Mouse (Mus musculus) forebrain, embryonic 16.5 days (tissue): ENCODE results near the gene Osbpl6. TPM values are rescaled to one million over a fixed set of nuclear protein-coding genes. Genes with fewer than 3 reads are reported as not detected.

Source experiments
- ATAC-seq: fragments of 200-750 bp; cut with Nextera tagmentation; 2 replicates; pipeline ENCODE4 v1.8.0; 2017; ENCODE audit warnings: mild to moderate bottlenecking, moderate library complexity
- H3K27ac ChIP-seq: fragments of 300-500 bp; sonication (generic); 2 replicates; pipeline ENCODE4 v1.5.1; 2014; ENCODE audit warnings: low read length, control low read depth
- H3K27me3 ChIP-seq: fragments of 300-500 bp; sonication (generic); replicated peaks from 2 replicates; pipeline ENCODE4 v1.6.1; 2014; ENCODE audit warnings: low read length; ENCODE audit not compliant: control insufficient read depth, insufficient read depth
- H3K36me3 ChIP-seq: fragments of 300-500 bp; sonication (generic); 2 replicates; pipeline ENCODE4 v1.6.1; 2014; ENCODE audit not compliant: control insufficient read depth, insufficient read depth
- H3K4me1 ChIP-seq: fragments of 300-500 bp; sonication (generic); replicated peaks from 2 replicates; pipeline ENCODE4 v1.6.1; 2014; ENCODE audit warnings: low read length; ENCODE audit not compliant: control insufficient read depth, insufficient read depth
- H3K4me2 ChIP-seq: fragments of 300-500 bp; sonication (generic); 2 replicates; pipeline ENCODE4 v1.6.1; 2014; ENCODE audit warnings: mild to moderate bottlenecking, low read length, control low read depth
- H3K4me3 ChIP-seq: fragments of 300-500 bp; sonication (generic); replicated peaks from 2 replicates; pipeline ENCODE4 v1.5.1; 2014; ENCODE audit warnings: mild to moderate bottlenecking, low read length, control low read depth
- H3K9ac ChIP-seq: fragments of 300-500 bp; sonication (generic); replicated peaks from 2 replicates; pipeline ENCODE4 v1.6.1; 2014; ENCODE audit warnings: low read depth, low read length, control low read depth
- H3K9me3 ChIP-seq: fragments of 300-500 bp; sonication (generic); 2 replicates; pipeline ENCODE4 v1.6.1; 2016; ENCODE audit warnings: low read length; ENCODE audit not compliant: control insufficient read depth
- WGBS: fragments of 180-500 bp; shearing (Covaris S2); extraction: QIAGEN DNeasy Blood & Tissue Kit; methylation state at CpG from one replicate; pipeline ENCODE4 v1.1.7; 2014; 5-methylcytosine and 5-hydroxymethylcytosine counted together
- polyA plus RNA-seq: library from polyadenylated mRNA; unstranded; fragments of >200 nt; fragmentation: Nextera tagmentation; extraction: Ambion mirVana; gene quantifications from 2 replicates; pipeline ENCODE4 v1.2.1, GENCODE M21; 2015

The Osbpl6 gene
- polyA plus RNA-seq, 1 experiment from 2014 or later, result 28.0 TPM

DNA sequence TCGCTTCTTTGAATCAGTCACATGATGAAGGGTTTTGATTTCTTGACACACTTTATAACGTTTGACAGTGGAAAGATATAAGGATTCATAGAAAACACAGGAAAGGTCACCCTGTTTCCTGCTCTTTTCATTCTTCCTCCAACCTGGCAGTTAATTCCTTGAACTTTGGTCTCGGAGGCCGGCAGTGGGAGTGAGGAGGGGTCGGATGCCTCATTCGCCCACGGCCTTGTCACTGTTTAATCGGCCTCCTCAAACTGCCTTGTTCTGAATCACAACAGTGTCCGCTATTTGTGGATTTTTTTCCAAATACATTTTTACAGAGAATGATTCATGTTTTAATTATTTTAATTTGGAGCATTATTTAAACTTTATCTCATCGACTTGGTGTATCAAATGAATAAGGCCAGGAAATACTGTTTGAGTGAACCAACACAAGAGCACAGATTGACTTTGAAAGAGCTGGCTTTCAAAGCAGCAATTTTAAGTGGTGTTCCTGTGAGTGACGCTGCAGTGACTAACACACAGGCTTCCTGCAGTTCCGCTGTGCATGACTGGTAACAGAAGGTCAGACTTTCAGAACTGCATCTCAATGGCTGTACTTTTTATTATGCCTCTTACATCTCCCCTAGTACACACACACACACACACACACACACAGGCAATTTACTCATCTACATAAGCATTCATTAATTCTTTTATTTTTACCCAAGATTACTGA is 98.0 kb downstream of the Osbpl6 start:
- H3K9ac ChIP-seq, result no peak overlapping the region
- ATAC-seq, result no peak
- 55% methylated on average over 12 of the region's 12 CpGs for WGBS
- no peak overlapping the region for H3K4me3 ChIP-seq
- no peak overlapping the region for H3K4me2 ChIP-seq
- H3K36me3 ChIP-seq, result no peaks in the 10 kb centered on the region
- no peaks in the 10 kb centered on the region for H3K27me3 ChIP-seq
- H3K4me1 ChIP-seq, result peaks cover 2% of the 10 kb centered on the region; the same call in 1 of the 2 replicates
- no peak overlapping the region for H3K27ac ChIP-seq
- 0 out of 2 replicates have a peak, but pooled peaks cover 3% of the 10 kb centered on the region for H3K9me3 ChIP-seq

DNA sequence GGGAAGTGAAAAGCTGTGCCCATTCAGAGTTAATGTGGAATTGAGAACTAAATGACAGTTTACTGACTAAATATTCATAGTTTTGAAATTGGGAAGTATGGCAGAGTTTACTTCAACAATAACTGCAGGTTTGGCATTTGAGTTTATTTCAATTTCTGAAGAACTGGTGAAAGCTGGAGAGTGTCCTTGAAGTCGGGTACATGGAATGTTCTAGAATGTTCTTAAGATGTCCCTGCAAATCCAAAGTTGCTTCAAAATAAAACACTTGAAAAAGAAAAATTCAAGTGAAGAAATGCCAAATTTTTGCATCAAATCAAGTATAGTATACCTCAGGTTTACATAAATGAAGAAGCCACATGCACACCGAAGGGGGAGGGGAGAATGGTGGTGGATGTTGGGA is 98.7 kb downstream of the Osbpl6 start:
- Histone ChIP-seq H3K4me1 (peaks cover 2% of the 10 kb centered on the region; the same call in 1 of the 2 replicates), H3K27ac (no peak overlapping the region), H3K36me3 (no peaks in the 10 kb centered on the region), H3K9ac (no peak overlapping the region), H3K4me3 (no peak overlapping the region), H3K27me3 (no peaks in the 10 kb centered on the region), H3K9me3 (0 out of 2 replicates have a peak, but pooled peaks cover 3% of the 10 kb centered on the region), H3K4me2 (no peak overlapping the region)
- 89% methylated on average over 2 of the region's 2 CpGs for WGBS
- ATAC-seq, result no peak

DNA sequence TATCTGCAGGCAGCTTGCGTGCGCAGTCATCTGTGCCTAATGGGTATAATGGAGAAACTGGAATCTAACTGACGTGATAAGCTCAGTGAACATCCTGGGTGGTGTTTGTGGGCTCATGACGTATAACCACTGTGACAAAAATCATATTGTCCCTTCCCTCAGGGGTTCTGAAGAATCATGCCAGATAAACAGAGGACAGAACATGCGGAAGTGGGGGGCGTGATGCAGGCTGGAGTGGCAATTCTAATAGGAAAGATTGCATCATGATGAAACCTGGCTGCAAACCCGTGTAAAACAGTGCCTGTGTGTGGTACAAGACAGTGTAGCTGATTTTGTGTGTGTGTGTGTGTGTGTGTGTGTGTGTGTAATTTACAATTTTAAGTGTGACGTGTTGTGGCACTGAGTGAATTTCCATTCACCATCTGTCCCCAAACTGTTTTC is 105.0 kb downstream of the Osbpl6 start:
- Histone ChIP-seq H3K27me3 (no peaks in the 10 kb centered on the region), H3K36me3 (no peaks in the 10 kb centered on the region), H3K9ac (no peak overlapping the region), H3K4me3 (no peak overlapping the region), H3K9me3 (0 out of 2 replicates have a peak, but pooled peaks cover 3% of the 10 kb centered on the region), H3K4me2 (no peak overlapping the region), H3K4me1 (peaks cover 6% of the 10 kb centered on the region; the same call in 1 of the 2 replicates), H3K27ac (no peak overlapping the region)
- 71% methylated on average over 8 of the region's 8 CpGs for WGBS
- ATAC-seq, result peak; percentile 45

DNA sequence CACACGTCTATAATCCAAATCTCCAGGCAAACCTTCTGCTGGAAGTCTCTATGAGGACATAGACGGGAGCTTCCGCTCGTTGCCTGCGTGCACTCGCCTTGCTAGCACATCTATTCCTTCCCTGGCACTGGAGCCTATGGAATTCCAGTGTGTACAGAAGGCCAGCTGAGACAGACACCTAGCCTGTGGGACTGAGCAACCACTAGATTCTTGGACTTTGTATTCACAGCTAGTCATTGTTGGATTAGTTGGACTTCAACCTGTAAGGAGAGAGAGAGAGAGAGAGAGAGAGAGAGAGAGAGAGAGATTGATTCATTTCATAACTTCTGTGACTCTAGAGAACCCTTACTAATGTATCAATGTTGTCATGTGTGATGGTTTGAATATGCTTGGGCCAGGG is 105.8 kb downstream of the Osbpl6 start:
- H3K9ac ChIP-seq, result no peak overlapping the region
- ATAC-seq, result no peak
- no peaks in the 10 kb centered on the region for H3K36me3 ChIP-seq
- no peak overlapping the region for H3K4me2 ChIP-seq
- WGBS, result 95% methylated on average over 6 of the region's 6 CpGs
- H3K9me3 ChIP-seq, result 0 out of 2 replicates have a peak, but pooled peaks cover 3% of the 10 kb centered on the region
- H3K27me3 ChIP-seq, result no peaks in the 10 kb centered on the region
- H3K4me1 ChIP-seq, result peaks cover 6% of the 10 kb centered on the region; the same call in 1 of the 2 replicates
- no peak overlapping the region for H3K4me3 ChIP-seq
- H3K27ac ChIP-seq, result no peak overlapping the region

DNA sequence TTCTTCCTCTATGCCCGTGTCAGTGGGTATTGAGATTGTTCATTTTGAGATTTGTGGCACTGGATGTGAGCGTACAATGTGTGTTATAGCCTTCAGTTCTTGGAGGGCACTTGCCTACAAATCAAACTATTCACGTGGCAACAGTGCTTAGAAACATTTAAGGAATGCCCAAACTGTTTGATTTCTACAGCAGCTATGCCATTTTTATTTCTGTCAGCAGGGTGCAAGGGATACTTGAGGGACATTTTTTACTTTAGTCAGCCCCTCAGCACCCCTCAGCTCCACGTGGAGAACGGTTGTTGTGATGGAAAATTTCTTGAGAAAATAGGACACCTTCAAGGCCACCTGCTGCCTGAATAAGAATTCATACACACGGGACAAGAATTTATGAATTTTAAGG is 106.6 kb downstream of the Osbpl6 start:
- no peak for ATAC-seq
- Histone ChIP-seq H3K36me3 (no peaks in the 10 kb centered on the region), H3K27me3 (no peaks in the 10 kb centered on the region), H3K4me1 (peaks cover 6% of the 10 kb centered on the region; the same call in 1 of the 2 replicates), H3K9ac (no peak overlapping the region), H3K9me3 (no peaks in the 10 kb centered on the region), H3K4me2 (no peak overlapping the region), H3K27ac (no peak overlapping the region), H3K4me3 (no peak overlapping the region)
- WGBS, result 81% methylated on average over 6 of the region's 6 CpGs

DNA sequence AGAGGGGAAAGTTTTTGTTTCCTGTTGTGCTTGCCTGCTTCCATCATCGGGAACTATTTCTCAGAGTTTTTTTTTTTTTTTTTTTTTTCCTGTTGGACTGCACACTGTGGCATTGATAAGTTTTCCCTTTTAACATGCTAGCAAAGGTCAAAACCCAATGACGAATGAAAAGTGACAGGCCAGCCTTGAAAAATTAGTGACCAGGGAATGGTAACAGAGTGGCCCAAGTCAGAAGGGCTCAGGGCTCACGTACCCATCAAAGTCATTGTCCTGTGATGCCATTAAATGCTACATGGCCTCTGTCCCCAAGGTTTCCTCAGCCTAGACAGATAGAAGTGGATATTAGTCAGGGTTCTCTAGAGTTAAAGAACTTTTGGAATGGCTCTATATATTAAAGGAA is 107.0 kb downstream of the Osbpl6 start:
- H3K27me3 ChIP-seq, result no peaks in the 10 kb centered on the region
- H3K27ac ChIP-seq, result no peak overlapping the region
- ATAC-seq, result no peak
- no peaks in the 10 kb centered on the region for H3K9me3 ChIP-seq
- H3K9ac ChIP-seq, result no peak overlapping the region
- H3K4me2 ChIP-seq, result no peak overlapping the region
- peaks cover 6% of the 10 kb centered on the region; the same call in 1 of the 2 replicates for H3K4me1 ChIP-seq
- 85% methylated on average over 3 of the region's 3 CpGs for WGBS
- no peaks in the 10 kb centered on the region for H3K36me3 ChIP-seq
- no peak overlapping the region for H3K4me3 ChIP-seq

DNA sequence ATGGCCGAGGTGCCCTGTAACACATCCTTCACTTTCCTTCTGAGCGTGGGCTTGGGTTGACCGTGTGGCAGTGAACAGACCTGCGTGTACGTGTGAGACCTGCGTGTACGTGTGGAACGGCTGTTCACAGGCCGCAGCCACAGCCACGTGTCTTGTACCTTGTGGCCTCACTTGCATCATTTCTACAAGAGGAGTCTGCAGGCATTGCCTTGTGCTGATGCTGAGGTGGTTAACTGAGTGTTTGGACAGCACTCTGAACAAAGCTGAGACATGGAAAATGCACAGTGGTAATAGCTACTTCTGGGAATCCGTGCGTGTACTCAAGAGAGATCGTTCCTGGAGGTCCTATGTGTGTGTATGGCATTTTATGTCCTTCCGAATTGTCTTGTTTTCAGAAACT is 111.2 kb downstream of the Osbpl6 start:
- Histone ChIP-seq H3K4me3 (no peak overlapping the region), H3K4me2 (no peak overlapping the region), H3K9me3 (no peaks in the 10 kb centered on the region), H3K9ac (no peak overlapping the region), H3K27ac (no peak overlapping the region), H3K36me3 (no peaks in the 10 kb centered on the region), H3K4me1 (no peaks in the 10 kb centered on the region), H3K27me3 (no peaks in the 10 kb centered on the region)
- ATAC-seq, result no peak
- 96% methylated on average over 14 of the region's 14 CpGs for WGBS

DNA sequence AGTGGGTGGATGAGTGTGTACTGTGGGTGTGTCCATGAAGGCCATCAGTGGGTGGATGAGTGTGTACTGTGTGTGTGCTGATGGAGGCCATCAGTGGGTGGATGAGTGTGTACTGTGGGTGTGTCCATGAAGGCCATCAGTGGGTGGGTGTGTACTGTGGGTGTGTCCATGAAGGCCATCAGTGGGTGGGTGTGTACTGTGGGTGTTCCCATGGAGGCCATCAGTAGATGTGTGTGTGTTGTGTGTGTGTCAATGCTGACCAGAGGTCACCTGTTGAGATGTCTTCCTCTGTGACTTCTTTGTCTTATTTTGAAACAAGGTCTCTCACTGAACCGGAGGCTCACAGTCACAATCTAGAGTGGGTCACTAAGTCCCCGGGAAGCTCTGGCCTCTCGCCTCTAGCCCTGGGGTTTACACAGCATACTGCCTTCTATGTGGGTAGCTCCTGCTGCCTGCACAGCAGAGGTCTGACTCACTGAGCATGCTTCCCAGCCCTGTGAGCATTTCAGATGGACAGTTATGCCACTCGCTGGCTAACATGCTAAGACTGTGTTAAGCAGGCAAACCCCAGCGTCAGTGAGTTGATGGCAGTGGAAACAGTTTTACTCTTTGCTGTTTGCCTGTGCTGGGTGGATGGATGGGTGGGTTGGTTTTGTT is 112.2 kb downstream of the Osbpl6 start:
- no peak overlapping the region for H3K9ac ChIP-seq
- no peak for ATAC-seq
- WGBS, result 89% methylated on average over 5 of the region's 5 CpGs
- H3K36me3 ChIP-seq, result no peaks in the 10 kb centered on the region
- H3K27ac ChIP-seq, result no peak overlapping the region
- H3K4me3 ChIP-seq, result no peak overlapping the region
- no peak overlapping the region for H3K4me2 ChIP-seq
- no peaks in the 10 kb centered on the region for H3K4me1 ChIP-seq
- H3K9me3 ChIP-seq, result no peaks in the 10 kb centered on the region
- H3K27me3 ChIP-seq, result no peaks in the 10 kb centered on the region

DNA sequence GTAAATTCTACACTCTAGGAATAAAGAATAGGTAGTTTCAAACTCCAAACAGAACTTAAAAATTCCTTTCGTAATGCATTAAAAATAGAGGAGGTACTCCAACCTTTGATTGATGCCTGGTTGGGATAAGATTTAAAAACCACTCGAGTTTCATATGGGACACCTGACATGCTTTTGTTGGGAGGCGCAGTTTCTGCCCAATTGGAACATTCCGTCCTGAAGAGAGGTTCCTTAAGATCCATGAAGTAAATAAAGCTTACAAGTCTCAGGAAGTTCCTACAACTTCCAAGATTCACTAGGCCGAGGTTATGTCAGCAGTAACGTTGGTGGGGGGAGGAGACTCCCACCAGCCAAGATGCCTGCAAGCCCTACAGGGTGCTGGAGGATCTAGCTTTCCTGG is 115.3 kb downstream of the Osbpl6 start:
- Histone ChIP-seq H3K36me3 (no peaks in the 10 kb centered on the region), H3K4me1 (no peaks in the 10 kb centered on the region), H3K27me3 (no peaks in the 10 kb centered on the region), H3K9ac (no peak overlapping the region), H3K4me3 (no peak overlapping the region), H3K4me2 (no peak overlapping the region), H3K27ac (no peak overlapping the region), H3K9me3 (no peaks in the 10 kb centered on the region)
- no peak for ATAC-seq
- 88% methylated on average over 6 of the region's 6 CpGs for WGBS
